Mouse (Mus musculus): ENCODE data around the gene Zfp426.

Zfp426 gene

GRCm38 (mm10) chr9:20492527-20493233, at the start of gene Zfp426:
Gene Zfp426 (minus strand): TSS chr9:20492746.
- peak; percentile 85 for DNase-seq (ENCODE audit: low spot score in 2 of 2)

GRCm38 (mm10) chr9:20536598-20536997, 44.1 kb upstream of the Zfp426 start:
- DNase-seq (ENCODE audit: low spot score in 2 of 2) = no peak

GRCm38 (mm10) chr9:20534326-20534926, 41.9 kb upstream of the Zfp426 start:
- DNase-seq (ENCODE audit: low spot score in 2 of 2) = no peak

GRCm38 (mm10) chr9:20521306-20521957, 28.9 kb upstream of the Zfp426 start, which contains the start of gene Zfp266:
Gene Zfp266 (minus strand): TSS chr9:20521417.
- peak; percentile 83 for DNase-seq (ENCODE audit: low spot score in 2 of 2)

- no peak for DNase-seq (ENCODE audit: low spot score in 2 of 2)
Observed at GRCm38 (mm10) chr9:20520531-20521210, 28.1 kb upstream of the Zfp426 start.

- no peak for DNase-seq (ENCODE audit: low spot score in 2 of 2)
Observed at GRCm38 (mm10) chr9:20519949-20520348, 27.4 kb upstream of the Zfp426 start.

GRCm38 (mm10) chr9:20518708-20519107, 26.2 kb upstream of the Zfp426 start:
- no peak for DNase-seq (ENCODE audit: low spot score in 2 of 2)

GRCm38 (mm10) chr9:20517727-20518126, 25.2 kb upstream of the Zfp426 start:
- no peak for DNase-seq (ENCODE audit: low spot score in 2 of 2)

- DNase-seq (ENCODE audit: low spot score in 2 of 2) = no peak
Observed at GRCm38 (mm10) chr9:20514016-20514415, 21.5 kb upstream of the Zfp426 start.

GRCm38 (mm10) chr9:20512714-20513113, 20.2 kb upstream of the Zfp426 start:
- DNase-seq (ENCODE audit: low spot score in 2 of 2) = no peak

GRCm38 (mm10) chr9:20511645-20512044, 19.1 kb upstream of the Zfp426 start:
- DNase-seq (ENCODE audit: low spot score in 2 of 2) = no peak

- DNase-seq (ENCODE audit: low spot score in 2 of 2) = no peak
Observed at GRCm38 (mm10) chr9:20510346-20510745, 17.8 kb upstream of the Zfp426 start.

- DNase-seq (ENCODE audit: low spot score in 2 of 2) = no peak
Observed at GRCm38 (mm10) chr9:20509676-20510075, 17.1 kb upstream of the Zfp426 start.

GRCm38 (mm10) chr9:20504801-20505200, 12.3 kb upstream of the Zfp426 start:
- no peak for DNase-seq (ENCODE audit: low spot score in 2 of 2)

GRCm38 (mm10) chr9:20493281-20493680, 735 bp upstream of the Zfp426 start:
- peak in 1 of 2 experiments; percentile 4 for DNase-seq (ENCODE audit: low spot score in 2 of 2)

- DNase-seq (ENCODE audit: low spot score in 2 of 2) = no peak
Observed at GRCm38 (mm10) chr9:20491858-20492526, 554 bp downstream of the Zfp426 start.

- DNase-seq (ENCODE audit: low spot score in 2 of 2) = no peak
Observed at GRCm38 (mm10) chr9:20489536-20489935, 3.0 kb downstream of the Zfp426 start.

GRCm38 (mm10) chr9:20479396-20479795, 13.2 kb downstream of the Zfp426 start:
- no peak for DNase-seq (ENCODE audit: low spot score in 2 of 2)

GRCm38 (mm10) chr9:20476632-20477031, 15.9 kb downstream of the Zfp426 start:
- DNase-seq (ENCODE audit: low spot score in 2 of 2) = no peak

- DNase-seq (ENCODE audit: low spot score in 2 of 2) = peak; percentile 30 to 59
Observed at GRCm38 (mm10) chr9:20466761-20467442, 25.6 kb downstream of the Zfp426 start.

Data from spleen, postnatal 36 days (tissue).